Mouse (Mus musculus) megakaryocyte, embryonic 14.5 days (primary cell): ENCODE data around the gene Meis1.

Experiments
- FLI1 ChIP-seq: IDR thresholded peaks from 2 replicates; pipeline ENCODE4 v1.6.1; 2012; ENCODE audit warnings: low read length, inconsistent platforms, mixed read lengths
- GATA1 ChIP-seq: IDR thresholded peaks from 3 replicates; pipeline ENCODE4 v1.6.1; 2012; ENCODE audit warnings: mixed read lengths, low read length, inconsistent platforms, borderline replicate concordance

- TF ChIP-seq GATA1 (no peak), FLI1 (no peak)
Observed at GRCm38 (mm10) chr11:18917887-18918286, 100.9 kb downstream of the Meis1 start.
